Mouse (Mus musculus) lung, embryonic 14.5 days (tissue): ENCODE results near the gene Ccr1. TPM values are rescaled to one million over a fixed set of nuclear protein-coding genes. Genes with fewer than 3 reads are reported as not detected.

Experiments
- ATAC-seq: fragments of 200-750 bp; cut with Nextera tagmentation; 2 replicates; pipeline ENCODE4 v1.8.0; 2017; ENCODE audit warnings: mild to moderate bottlenecking, moderate TSS enrichment, moderate library complexity; ENCODE audit not compliant: insufficient read depth
- DNase-seq: peaks from one replicate; pipeline ENCODE4 v3.0.0-alpha.2; 2015
- H3K27ac ChIP-seq: fragments of 300-500 bp; sonication (generic); 2 replicates; pipeline ENCODE4 v1.5.1; 2014; ENCODE audit warnings: low read depth, mild to moderate bottlenecking, moderate library complexity
- H3K27me3 ChIP-seq: fragments of 300-500 bp; sonication (generic); 2 replicates; pipeline ENCODE4 v1.6.1; 2014; ENCODE audit warnings: low read length, control low read depth; ENCODE audit not compliant: insufficient read depth
- H3K36me3 ChIP-seq: fragments of 300-500 bp; sonication (generic); 2 replicates; pipeline ENCODE4 v1.6.1; 2014; ENCODE audit warnings: control low read depth; ENCODE audit not compliant: insufficient read depth
- H3K4me1 ChIP-seq: fragments of 300-500 bp; sonication (generic); 2 replicates; pipeline ENCODE4 v1.6.1; 2014; ENCODE audit warnings: antibody characterized with exemption, control low read depth; ENCODE audit not compliant: insufficient read depth
- H3K4me2 ChIP-seq: fragments of 300-500 bp; sonication (generic); 2 replicates; pipeline ENCODE4 v1.6.1; 2014; ENCODE audit warnings: mild to moderate bottlenecking
- H3K4me3 ChIP-seq: fragments of 300-500 bp; sonication (generic); 2 replicates; pipeline ENCODE4 v1.5.1; 2014; ENCODE audit warnings: low read depth, low read length
- H3K9ac ChIP-seq: fragments of 300-500 bp; sonication (generic); 2 replicates; pipeline ENCODE4 v1.6.1; 2014
- H3K9me3 ChIP-seq: fragments of 300-500 bp; sonication (generic); 2 replicates; pipeline ENCODE4 v1.6.1; 2016; ENCODE audit warnings: low read depth, low read length, control low read depth
- CTCF ChIP-seq: IDR thresholded peaks from 2 replicates; pipeline ENCODE4 v1.5.1; 2016; ENCODE audit warnings: antibody characterized with exemption, low read depth
- WGBS: fragments of 180-500 bp; shearing (Covaris S2); extraction: QIAGEN DNeasy Blood & Tissue Kit; methylation state at CpG from one replicate; pipeline ENCODE4 v1.1.7; 2014; 5-methylcytosine and 5-hydroxymethylcytosine counted together
- polyA plus RNA-seq: library from polyadenylated mRNA; unstranded; fragments of >200 nt; fragmentation: Nextera tagmentation; extraction: Ambion mirVana; gene quantifications from 2 replicates; pipeline ENCODE4 v1.2.1, GENCODE M21; 2014

Gene Ccr1
- polyA plus RNA-seq, 1 experiment from 2014 or later = 4.0 TPM

DNA sequence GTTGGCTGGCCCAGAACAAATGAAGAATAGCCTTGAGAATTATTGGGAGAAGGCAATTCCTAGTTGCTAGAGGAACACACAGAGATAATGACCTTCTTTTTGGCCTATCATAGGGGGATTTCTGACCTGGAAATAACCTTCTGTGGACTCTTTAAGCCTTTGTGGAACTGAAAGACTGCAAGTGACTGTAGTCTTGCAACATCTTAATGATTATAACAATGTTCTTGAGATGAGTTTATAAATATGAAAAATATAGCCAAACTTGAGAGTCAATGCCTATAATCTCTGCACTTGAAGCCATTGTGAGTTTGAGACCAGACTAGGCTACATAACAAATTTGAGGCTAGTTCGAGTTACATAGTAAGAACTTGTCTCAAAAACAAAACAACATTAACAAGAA is 11.6 kb downstream of the Ccr1 start:
- Histone ChIP-seq H3K4me2 (no peak overlapping the region), H3K9ac (no peak overlapping the region), H3K27me3 (no peaks in the 10 kb centered on the region), H3K4me3 (no peak overlapping the region), H3K27ac (no peak overlapping the region), H3K4me1 (no peaks in the 10 kb centered on the region), H3K36me3 (no peaks in the 10 kb centered on the region), H3K9me3 (no peaks in the 10 kb centered on the region)
- WGBS = 65% methylated on average over 1 of the region's 1 CpGs
- DNase-seq (no peak), ATAC-seq (no peak)
- no peak for TF ChIP-seq CTCF

DNA sequence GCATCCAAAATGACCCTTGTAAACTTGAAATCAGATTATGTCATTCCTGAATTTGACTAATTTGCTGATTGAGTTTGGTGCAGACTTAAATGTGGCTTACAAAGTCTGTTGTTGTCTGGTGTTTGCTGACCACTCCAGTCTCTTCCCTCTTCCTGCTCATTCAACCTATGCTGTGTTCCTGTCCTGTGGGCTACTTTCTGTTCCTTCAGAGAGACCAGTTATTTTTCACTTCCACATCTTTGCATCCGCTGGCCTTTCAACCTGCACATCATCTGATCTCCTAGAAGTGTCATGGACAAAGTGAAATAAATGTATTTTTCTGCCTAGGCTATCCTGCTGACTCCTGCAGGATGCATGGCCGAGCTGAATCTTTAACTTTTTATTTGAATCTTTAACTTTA is 14.9 kb downstream of the Ccr1 start:
- 67% methylated on average over 2 of the region's 2 CpGs for WGBS
- ATAC-seq (no peak), DNase-seq (no peak)
- H3K9me3 ChIP-seq = no peaks in the 10 kb centered on the region
- no peaks in the 10 kb centered on the region for H3K4me1 ChIP-seq
- H3K4me3 ChIP-seq = no peak overlapping the region
- H3K36me3 ChIP-seq = no peaks in the 10 kb centered on the region
- H3K9ac ChIP-seq = no peak overlapping the region
- TF ChIP-seq CTCF = no peak
- H3K27ac ChIP-seq = no peak overlapping the region
- H3K4me2 ChIP-seq = no peak overlapping the region
- H3K27me3 ChIP-seq = no peaks in the 10 kb centered on the region

DNA sequence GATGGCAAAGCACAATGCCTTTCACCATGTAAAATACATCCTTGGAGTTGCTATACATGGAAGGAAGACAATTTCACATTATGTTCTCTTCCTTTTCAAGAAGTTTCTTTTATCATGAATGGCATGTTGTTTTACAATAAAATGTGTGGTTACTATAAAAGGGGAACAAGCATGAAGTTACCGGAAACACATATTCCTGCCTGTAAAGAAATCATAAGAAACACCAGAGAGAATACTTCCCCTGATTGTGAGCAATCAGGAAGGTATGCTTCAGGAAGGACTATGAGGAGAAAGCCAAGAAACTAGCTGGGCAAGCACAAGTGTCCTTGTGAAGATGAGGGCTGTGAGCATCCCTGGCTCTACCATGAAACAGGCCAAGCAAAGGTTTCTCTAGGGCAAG is 17.3 kb downstream of the Ccr1 start:
- Histone ChIP-seq H3K27me3 (no peaks in the 10 kb centered on the region), H3K4me1 (no peaks in the 10 kb centered on the region), H3K9me3 (no peaks in the 10 kb centered on the region), H3K36me3 (no peaks in the 10 kb centered on the region), H3K27ac (no peak overlapping the region), H3K9ac (no peak overlapping the region), H3K4me3 (no peak overlapping the region), H3K4me2 (no peak overlapping the region)
- DNase-seq = no peak
- no peak for ATAC-seq
- TF ChIP-seq CTCF = no peak
- WGBS = 90% methylated on average over 1 of the region's 1 CpGs

DNA sequence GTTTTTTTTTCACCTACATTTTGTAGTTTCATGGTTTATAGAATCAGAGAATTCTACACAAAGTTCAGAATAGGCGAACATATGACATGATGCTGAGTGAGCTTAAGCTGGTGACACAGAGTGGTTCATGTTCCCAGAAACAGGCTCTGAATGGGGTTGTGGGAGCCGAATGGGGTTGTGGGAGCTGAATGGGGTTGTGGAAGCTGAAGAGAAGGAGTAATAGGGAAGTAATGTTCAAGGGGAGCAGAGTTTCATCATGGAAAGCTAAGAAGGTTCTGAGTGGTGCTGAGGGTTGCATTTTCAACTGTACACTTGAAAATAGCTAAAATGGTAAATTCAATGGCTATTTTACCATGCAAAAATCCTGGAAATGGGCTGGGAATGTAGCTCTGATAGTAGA is 19.1 kb downstream of the Ccr1 start:
- Histone ChIP-seq H3K4me1 (no peaks in the 10 kb centered on the region), H3K4me3 (no peak overlapping the region), H3K27me3 (no peaks in the 10 kb centered on the region), H3K36me3 (no peaks in the 10 kb centered on the region), H3K4me2 (no peak overlapping the region), H3K9me3 (no peaks in the 10 kb centered on the region), H3K27ac (no peak overlapping the region), H3K9ac (no peak overlapping the region)
- TF ChIP-seq CTCF = no peak
- DNase-seq (no peak), ATAC-seq (no peak)
- WGBS = 76% methylated on average over 2 of the region's 2 CpGs

DNA sequence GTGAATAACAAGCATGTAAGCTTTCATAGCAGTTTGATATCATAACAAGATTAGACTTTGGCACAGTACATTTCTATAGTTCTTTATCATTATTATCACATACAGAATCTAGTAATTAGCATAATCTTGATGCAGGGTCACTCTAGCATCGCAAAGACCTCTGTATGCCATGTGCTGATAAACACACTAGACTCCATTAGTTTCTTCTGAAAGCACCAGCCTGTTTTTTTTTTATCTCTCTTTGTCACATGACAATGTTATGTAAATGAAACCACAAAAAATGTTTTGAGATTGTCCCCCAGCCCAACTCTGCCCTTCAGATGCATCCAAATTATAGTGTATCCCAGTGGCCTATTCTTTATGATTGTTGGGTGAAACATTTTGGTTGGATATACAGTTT is 20.7 kb downstream of the Ccr1 start:
- ATAC-seq = no peak
- WGBS = 74% methylated on average over 1 of the region's 1 CpGs
- no peaks in the 10 kb centered on the region for H3K36me3 ChIP-seq
- no peak overlapping the region for H3K9ac ChIP-seq
- H3K4me1 ChIP-seq = no peaks in the 10 kb centered on the region
- DNase-seq = no peak
- no peaks in the 10 kb centered on the region for H3K9me3 ChIP-seq
- no peak overlapping the region for H3K27ac ChIP-seq
- no peaks in the 10 kb centered on the region for H3K27me3 ChIP-seq
- no peak overlapping the region for H3K4me2 ChIP-seq
- TF ChIP-seq CTCF = no peak
- H3K4me3 ChIP-seq = no peak overlapping the region

DNA sequence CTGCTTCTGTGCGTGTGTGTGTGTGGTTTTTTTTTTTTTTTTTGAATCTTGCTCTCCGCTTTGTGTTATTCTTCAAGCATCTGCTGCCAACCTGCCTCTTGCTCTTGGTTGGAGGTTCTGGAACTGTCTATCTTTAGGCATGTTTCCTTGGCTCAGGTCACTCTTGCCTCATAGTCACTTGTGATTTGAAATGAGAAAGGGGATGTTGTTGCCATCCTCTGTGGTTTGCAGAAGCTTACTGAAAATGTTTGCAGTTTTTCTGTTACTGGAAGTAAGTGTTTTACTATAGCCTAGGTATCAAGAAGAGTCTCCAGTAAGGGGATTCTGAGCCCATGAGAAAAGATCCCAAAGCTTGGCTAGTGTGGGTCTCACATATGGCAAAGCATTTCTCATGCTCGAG is 26.5 kb downstream of the Ccr1 start:
- no peak overlapping the region for H3K27ac ChIP-seq
- ATAC-seq = no peak
- H3K9ac ChIP-seq = no peak overlapping the region
- 70% methylated on average over 3 of the region's 3 CpGs for WGBS
- H3K4me3 ChIP-seq = no peak overlapping the region
- no peak overlapping the region for H3K4me2 ChIP-seq
- no peaks in the 10 kb centered on the region for H3K36me3 ChIP-seq
- DNase-seq = no peak
- H3K9me3 ChIP-seq = no peaks in the 10 kb centered on the region
- no peak for TF ChIP-seq CTCF
- no peaks in the 10 kb centered on the region for H3K4me1 ChIP-seq
- H3K27me3 ChIP-seq = no peaks in the 10 kb centered on the region

DNA sequence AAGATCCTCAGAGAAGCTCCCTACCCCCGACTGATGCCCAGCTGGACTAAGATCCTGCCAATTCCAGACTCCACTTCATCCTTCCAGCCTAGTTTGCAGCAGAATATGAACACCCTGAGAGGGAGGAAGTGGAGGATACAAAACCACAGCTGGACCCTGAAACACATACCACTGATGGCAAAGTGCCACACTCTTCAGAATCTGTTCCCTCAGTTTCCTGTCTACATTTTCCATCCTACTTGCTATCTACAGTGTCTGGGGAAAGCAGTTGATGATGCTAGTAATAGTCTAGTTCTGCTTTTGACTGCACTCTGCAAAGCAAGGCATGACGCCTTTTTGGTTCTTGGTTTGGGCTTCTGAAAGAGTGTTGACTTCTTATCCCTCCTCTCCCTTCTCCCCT is 27.2 kb downstream of the Ccr1 start:
- H3K9me3 ChIP-seq = no peaks in the 10 kb centered on the region
- no peak overlapping the region for H3K9ac ChIP-seq
- WGBS = 60% methylated on average over 2 of the region's 2 CpGs
- no peaks in the 10 kb centered on the region for H3K36me3 ChIP-seq
- H3K27me3 ChIP-seq = no peaks in the 10 kb centered on the region
- DNase-seq (peak; percentile 67), ATAC-seq (peak; percentile 52; the same call in 1 of the 2 replicates)
- H3K27ac ChIP-seq = no peak overlapping the region
- H3K4me2 ChIP-seq = no peak overlapping the region
- no peak for TF ChIP-seq CTCF
- no peak overlapping the region for H3K4me3 ChIP-seq
- no peaks in the 10 kb centered on the region for H3K4me1 ChIP-seq

DNA sequence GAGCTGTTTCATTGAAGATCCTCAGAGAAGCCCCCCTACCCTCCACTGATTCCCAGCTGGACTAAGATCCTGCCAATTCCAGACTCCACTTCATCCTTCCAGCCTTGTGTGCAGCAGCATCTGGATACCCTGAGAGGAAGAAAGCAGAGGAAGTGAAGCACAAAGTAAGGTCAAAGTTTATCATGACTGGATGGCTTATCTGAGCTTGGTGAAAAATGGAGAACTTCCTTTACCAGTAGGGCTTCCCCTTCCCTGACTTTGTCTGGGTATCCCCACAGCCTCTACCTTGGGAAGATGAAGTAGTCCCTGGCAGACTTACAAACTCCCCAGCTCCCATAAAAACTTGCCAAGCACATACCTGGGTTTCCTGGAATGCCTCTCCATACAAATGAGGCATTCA is 27.9 kb downstream of the Ccr1 start:
- Histone ChIP-seq H3K9me3 (no peaks in the 10 kb centered on the region), H3K27ac (no peak overlapping the region), H3K9ac (no peak overlapping the region), H3K36me3 (no peaks in the 10 kb centered on the region), H3K4me3 (no peak overlapping the region), H3K4me1 (no peaks in the 10 kb centered on the region), H3K4me2 (no peak overlapping the region), H3K27me3 (no peaks in the 10 kb centered on the region)
- ATAC-seq (0 out of 2 replicates have a peak, but pooled peaks have one; percentile 17), DNase-seq (no peak)
- TF ChIP-seq CTCF = no peak
